Mouse (Mus musculus): ENCODE results near the gene Smim6. TPM values are rescaled to one million over a fixed set of nuclear protein-coding genes. Genes with fewer than 3 reads are reported as not detected.

Gene Smim6
- polyA plus RNA-seq, 1 experiment from 2014 or later, result 57.0 TPM

- Histone ChIP-seq H3K9ac (ENCODE audit: low read length) (no peak overlapping the region), H3K36me3 (ENCODE audit: control insufficient read depth, insufficient read depth, low read length) (no peaks in the 10 kb centered on the region; the same call in 1 of the 2 replicates), H3K9me3 (replicated peaks; ENCODE audit: control insufficient read depth, low read length) (no peaks in the 10 kb centered on the region), H3K4me1 (ENCODE audit: control insufficient read depth, insufficient read depth, low read length) (no peaks in the 10 kb centered on the region), H3K4me3 (replicated peaks; ENCODE audit: low read length) (no peak overlapping the region), H3K27me3 (ENCODE audit: control insufficient read depth, insufficient read depth, low read length) (no peaks in the 10 kb centered on the region), H3K4me2 (ENCODE audit: low read depth, low read length) (no peak overlapping the region), H3K27ac (ENCODE audit: low read length) (no peak overlapping the region)
- 47% methylated on average over 6 of the region's 6 CpGs for WGBS
- ATAC-seq (ENCODE audit: insufficient read depth, low FRiP score), result no peak
Measured at GRCm38 (mm10) chr11:115920110-115920818, 8.4 kb downstream of the Smim6 start.

- Histone ChIP-seq H3K4me2 (ENCODE audit: low read depth, low read length) (no peak overlapping the region), H3K9me3 (replicated peaks; ENCODE audit: control insufficient read depth, low read length) (no peaks in the 10 kb centered on the region), H3K4me1 (ENCODE audit: control insufficient read depth, insufficient read depth, low read length) (no peaks in the 10 kb centered on the region), H3K27ac (ENCODE audit: low read length) (no peak overlapping the region), H3K27me3 (ENCODE audit: control insufficient read depth, insufficient read depth, low read length) (no peaks in the 10 kb centered on the region), H3K36me3 (ENCODE audit: control insufficient read depth, insufficient read depth, low read length) (no peaks in the 10 kb centered on the region; the same call in 1 of the 2 replicates), H3K9ac (ENCODE audit: low read length) (no peak overlapping the region), H3K4me3 (replicated peaks; ENCODE audit: low read length) (no peak overlapping the region)
- ATAC-seq (ENCODE audit: insufficient read depth, low FRiP score), result no peak
- 97% methylated on average over 1 of the region's 1 CpGs for WGBS
Measured at GRCm38 (mm10) chr11:115921986-115922385, 10.2 kb downstream of the Smim6 start.

- Histone ChIP-seq H3K9ac (ENCODE audit: low read length) (no peak overlapping the region), H3K36me3 (ENCODE audit: control insufficient read depth, insufficient read depth, low read length) (no peaks in the 10 kb centered on the region; the same call in 1 of the 2 replicates), H3K4me1 (ENCODE audit: control insufficient read depth, insufficient read depth, low read length) (peaks cover 10% of the 10 kb centered on the region), H3K4me2 (ENCODE audit: low read depth, low read length) (no peak overlapping the region), H3K27ac (ENCODE audit: low read length) (no peak overlapping the region), H3K9me3 (replicated peaks; ENCODE audit: control insufficient read depth, low read length) (no peaks in the 10 kb centered on the region), H3K27me3 (ENCODE audit: control insufficient read depth, insufficient read depth, low read length) (no peaks in the 10 kb centered on the region), H3K4me3 (replicated peaks; ENCODE audit: low read length) (no peak overlapping the region)
- no peak for ATAC-seq (ENCODE audit: insufficient read depth, low FRiP score)
- WGBS, result 90% methylated on average over 8 of the region's 8 CpGs
Measured at GRCm38 (mm10) chr11:115929031-115929430, 17.2 kb downstream of the Smim6 start.

GRCm38 (mm10) chr11:115929818-115930217, 18.0 kb downstream of the Smim6 start:
- H3K36me3 ChIP-seq (ENCODE audit: control insufficient read depth, insufficient read depth, low read length), result no peaks in the 10 kb centered on the region; the same call in 1 of the 2 replicates
- no peak overlapping the region for H3K27ac ChIP-seq (ENCODE audit: low read length)
- H3K4me2 ChIP-seq (ENCODE audit: low read depth, low read length), result no peak overlapping the region
- H3K4me1 ChIP-seq (ENCODE audit: control insufficient read depth, insufficient read depth, low read length), result peaks cover 17% of the 10 kb centered on the region
- WGBS, result 68% methylated on average over 3 of the region's 3 CpGs
- H3K27me3 ChIP-seq (ENCODE audit: control insufficient read depth, insufficient read depth, low read length), result no peaks in the 10 kb centered on the region
- no peak overlapping the region for H3K4me3 ChIP-seq (replicated peaks; ENCODE audit: low read length)
- no peaks in the 10 kb centered on the region for H3K9me3 ChIP-seq (replicated peaks; ENCODE audit: control insufficient read depth, low read length)
- no peak overlapping the region for H3K9ac ChIP-seq (ENCODE audit: low read length)
- no peak for ATAC-seq (ENCODE audit: insufficient read depth, low FRiP score)

GRCm38 (mm10) chr11:115931235-115931634, 19.4 kb downstream of the Smim6 start:
- 66% methylated on average over 3 of the region's 3 CpGs for WGBS
- H3K36me3 ChIP-seq (ENCODE audit: control insufficient read depth, insufficient read depth, low read length), result no peaks in the 10 kb centered on the region
- H3K9me3 ChIP-seq (replicated peaks; ENCODE audit: control insufficient read depth, low read length), result no peaks in the 10 kb centered on the region
- no peak overlapping the region for H3K9ac ChIP-seq (ENCODE audit: low read length)
- no peak overlapping the region for H3K4me2 ChIP-seq (ENCODE audit: low read depth, low read length)
- H3K27me3 ChIP-seq (ENCODE audit: control insufficient read depth, insufficient read depth, low read length), result no peaks in the 10 kb centered on the region
- no peak overlapping the region for H3K27ac ChIP-seq (ENCODE audit: low read length)
- peaks cover 17% of the 10 kb centered on the region for H3K4me1 ChIP-seq (ENCODE audit: control insufficient read depth, insufficient read depth, low read length)
- no peak overlapping the region for H3K4me3 ChIP-seq (replicated peaks; ENCODE audit: low read length)
- no peak for ATAC-seq (ENCODE audit: insufficient read depth, low FRiP score)

GRCm38 (mm10) chr11:115933108-115933746, 21.4 kb downstream of the Smim6 start, which contains the start of the genes Sap30bp and Recql5:
TSS of gene Sap30bp (plus strand) at chr11:115933282.
TSS of gene Recql5 (minus strand) at chr11:115933477.
- no peaks in the 10 kb centered on the region for H3K9me3 ChIP-seq (replicated peaks; ENCODE audit: control insufficient read depth, low read length)
- no peaks in the 10 kb centered on the region for H3K27me3 ChIP-seq (ENCODE audit: control insufficient read depth, insufficient read depth, low read length)
- peaks cover 3% of the 10 kb centered on the region; the same call in 1 of the 2 replicates for H3K36me3 ChIP-seq (ENCODE audit: control insufficient read depth, insufficient read depth, low read length)
- peak within 1 kb of the TSS; percentile 92 for H3K4me2 ChIP-seq (ENCODE audit: low read depth, low read length)
- peak within 1 kb of the TSS; percentile 87 for H3K9ac ChIP-seq (ENCODE audit: low read length)
- H3K4me3 ChIP-seq (replicated peaks; ENCODE audit: low read length), result peak within 1 kb of the TSS; percentile 82
- WGBS, result under 1% methylated on average over 28 of the region's 28 CpGs
- peak; percentile 100 for ATAC-seq (ENCODE audit: insufficient read depth, low FRiP score)
- peaks cover 17% of the 10 kb centered on the region for H3K4me1 ChIP-seq (ENCODE audit: control insufficient read depth, insufficient read depth, low read length)
- 0 out of 2 replicates have a peak within 1 kb of the TSS, but pooled peaks have one; percentile 1 for H3K27ac ChIP-seq (ENCODE audit: low read length)

- peak overlapping the region; percentile 87 for H3K9ac ChIP-seq (ENCODE audit: low read length)
- ATAC-seq (ENCODE audit: insufficient read depth, low FRiP score), result 0 out of 2 replicates have a peak, but pooled peaks have one; percentile 4
- peaks cover 17% of the 10 kb centered on the region for H3K4me1 ChIP-seq (ENCODE audit: control insufficient read depth, insufficient read depth, low read length)
- H3K4me2 ChIP-seq (ENCODE audit: low read depth, low read length), result peak overlapping the region; percentile 92
- H3K27ac ChIP-seq (ENCODE audit: low read length), result 0 out of 2 replicates have a peak overlapping the region, but pooled peaks have one; percentile 1
- H3K9me3 ChIP-seq (replicated peaks; ENCODE audit: control insufficient read depth, low read length), result no peaks in the 10 kb centered on the region
- H3K36me3 ChIP-seq (ENCODE audit: control insufficient read depth, insufficient read depth, low read length), result peaks cover 6% of the 10 kb centered on the region; the same call in 1 of the 2 replicates
- no peaks in the 10 kb centered on the region for H3K27me3 ChIP-seq (ENCODE audit: control insufficient read depth, insufficient read depth, low read length)
- peak overlapping the region; percentile 82 for H3K4me3 ChIP-seq (replicated peaks; ENCODE audit: low read length)
- under 1% methylated on average over 16 of the region's 16 CpGs for WGBS
Measured at GRCm38 (mm10) chr11:115933747-115934110, 21.9 kb downstream of the Smim6 start.

GRCm38 (mm10) chr11:115939690-115940329, 28.0 kb downstream of the Smim6 start:
- Histone ChIP-seq H3K4me2 (ENCODE audit: low read depth, low read length) (no peak overlapping the region), H3K36me3 (ENCODE audit: control insufficient read depth, insufficient read depth, low read length) (peaks cover 20% of the 10 kb centered on the region; the same call in 1 of the 2 replicates), H3K9me3 (replicated peaks; ENCODE audit: control insufficient read depth, low read length) (no peaks in the 10 kb centered on the region), H3K27me3 (ENCODE audit: control insufficient read depth, insufficient read depth, low read length) (no peaks in the 10 kb centered on the region), H3K4me1 (ENCODE audit: control insufficient read depth, insufficient read depth, low read length) (no peaks in the 10 kb centered on the region), H3K9ac (ENCODE audit: low read length) (no peak overlapping the region), H3K27ac (ENCODE audit: low read length) (no peak overlapping the region), H3K4me3 (replicated peaks; ENCODE audit: low read length) (no peak overlapping the region)
- no peak for ATAC-seq (ENCODE audit: insufficient read depth, low FRiP score)
- WGBS, result 32% methylated on average over 6 of the region's 6 CpGs

- Histone ChIP-seq H3K9me3 (replicated peaks; ENCODE audit: control insufficient read depth, low read length) (no peaks in the 10 kb centered on the region), H3K4me3 (replicated peaks; ENCODE audit: low read length) (no peak overlapping the region), H3K36me3 (ENCODE audit: control insufficient read depth, insufficient read depth, low read length) (peaks cover 20% of the 10 kb centered on the region; the same call in 1 of the 2 replicates), H3K9ac (ENCODE audit: low read length) (no peak overlapping the region), H3K27ac (ENCODE audit: low read length) (no peak overlapping the region), H3K27me3 (ENCODE audit: control insufficient read depth, insufficient read depth, low read length) (no peaks in the 10 kb centered on the region), H3K4me2 (ENCODE audit: low read depth, low read length) (no peak overlapping the region), H3K4me1 (ENCODE audit: control insufficient read depth, insufficient read depth, low read length) (no peaks in the 10 kb centered on the region)
- 82% methylated on average over 7 of the region's 7 CpGs for WGBS
- ATAC-seq (ENCODE audit: insufficient read depth, low FRiP score), result no peak
Measured at GRCm38 (mm10) chr11:115941980-115942379, 30.2 kb downstream of the Smim6 start.

All from stomach, embryonic 16.5 days (tissue).